Mouse (Mus musculus) stomach, postnatal 0 days (tissue): ENCODE measurements around the gene Sart3.

Experiments used
- CTCF ChIP-seq: IDR thresholded peaks from 2 replicates; pipeline ENCODE4 v1.5.1; 2016; ENCODE audit warnings: antibody characterized with exemption, low read depth, mild to moderate bottlenecking, moderate library complexity
- EP300 ChIP-seq: optimal IDR thresholded peaks from 2 replicates; pipeline ENCODE3; 2016; ENCODE audit warnings: antibody characterized with exemption

GRCm38 (mm10) chr5:113781254-113781653 is 8.9 kb upstream of the Sart3 start:
- TF ChIP-seq CTCF (no peak), EP300 (no peak)
